Mouse (Mus musculus) lung, adult 2 months (tissue): ENCODE measurements around the gene Gria1.

Experiments used
- CTCF ChIP-seq: fragments of 200-500 bp; IDR thresholded peaks from 2 replicates; pipeline ENCODE4 v1.5.1; 2011; ENCODE audit warnings: mild to moderate bottlenecking, low read length, control low read depth; ENCODE audit not compliant: insufficient read depth
- POLR2A ChIP-seq: fragments of 200-500 bp; IDR thresholded peaks from 2 replicates; pipeline ENCODE4 v1.6.1; 2011; ENCODE audit warnings: low read depth, mild to moderate bottlenecking, control low read depth, low read length, borderline replicate concordance; ENCODE audit errors: extremely low read depth

DNA sequence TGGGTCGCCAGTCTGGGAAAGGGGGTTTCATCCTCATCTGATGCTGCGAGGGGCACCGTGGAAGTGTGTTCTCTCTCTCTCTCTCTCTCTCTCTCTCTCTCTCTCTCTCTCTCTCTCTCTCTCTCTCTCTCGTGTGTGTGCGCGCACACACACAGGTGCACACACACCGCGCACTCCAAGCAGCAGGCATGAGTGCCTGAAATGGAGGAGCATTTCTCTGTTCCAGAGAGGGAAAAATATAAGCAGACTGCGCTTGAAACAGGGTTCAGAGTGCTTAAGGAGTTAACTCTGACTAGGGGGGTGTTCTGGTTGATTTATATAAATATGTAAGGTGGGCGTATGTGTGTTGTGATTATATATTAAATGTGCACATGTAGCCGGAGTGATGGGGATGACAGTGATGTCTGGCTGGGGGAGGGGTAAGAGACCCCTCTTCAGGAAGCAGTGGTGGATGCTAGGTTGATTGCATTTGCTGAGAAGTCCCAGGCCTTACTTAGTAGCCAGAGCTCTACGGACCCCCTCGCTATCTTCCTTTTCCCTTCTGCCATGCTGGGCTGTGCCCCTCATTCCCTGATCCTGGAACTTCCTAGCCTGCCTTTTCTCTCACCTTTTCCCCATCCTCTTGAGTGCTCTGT, 1.2 kb downstream of the Gria1 start:
- TF ChIP-seq CTCF: no peak
- no peak for TF ChIP-seq POLR2A
